Mouse (Mus musculus) erythroid progenitor cell, adult 5-6 weeks (primary cell): Measurements from ENCODE around the gene N6amt1. TPM values are rescaled to one million over a fixed set of nuclear protein-coding genes. Genes with fewer than 3 reads are reported as not detected.
A peak's percentile ranks its signal among the peaks of the same experiment; 100 is the strongest.

ENCODE experiments used
- ATAC-seq: replicated peaks from 2 replicates; pipeline ENCODE4 v1.8.0; 2016; ENCODE audit warnings: moderate number of reproducible peaks, mild to moderate bottlenecking, moderate TSS enrichment, inconsistent platforms; ENCODE audit not compliant: poor library complexity, low FRiP score, severe bottlenecking
- total RNA-seq, 2 experiments: library from RNA; stranded (forward) in 1 of 2; stranded (reverse) in 1 of 2; fragments of 150-400 nt in 1 of 2; fragments of 186-747, 209-891 nt in 1 of 2; gene quantifications; 2 replicates each; pipeline versions ENCODE4 v1.2.3 to v1.2.4; 2015 to 2017; ENCODE audit warnings: low replicate concordance in 2 of 2

N6amt1 gene
- total RNA-seq (2015; ENCODE audit: low replicate concordance) = 2.9 and 3.2 TPM in 2 replicates
- 1.9 and 2.0 TPM in 2 replicates for total RNA-seq (2017; ENCODE audit: low replicate concordance)

GRCm38 (mm10) chr16:87354075-87354583 is at the start of gene N6amt1:
Gene N6amt1, plus strand, starts transcription at chr16:87354185.
- peak; percentile 99 for ATAC-seq

- ATAC-seq = no peak
Measured at GRCm38 (mm10) chr16:87305251-87306011, 48.6 kb upstream of the N6amt1 start.

GRCm38 (mm10) chr16:87307109-87307735 is 46.8 kb upstream of the N6amt1 start:
- no peak for ATAC-seq

- ATAC-seq = no peak
Measured at GRCm38 (mm10) chr16:87310659-87311058, 43.3 kb upstream of the N6amt1 start.

- no peak for ATAC-seq
Measured at GRCm38 (mm10) chr16:87318200-87318811, 35.7 kb upstream of the N6amt1 start.

- ATAC-seq = no peak
Measured at GRCm38 (mm10) chr16:87318998-87319397, 35.0 kb upstream of the N6amt1 start.

- ATAC-seq = no peak
Measured at GRCm38 (mm10) chr16:87319541-87320251, 34.3 kb upstream of the N6amt1 start.

GRCm38 (mm10) chr16:87320252-87320555 is 33.8 kb upstream of the N6amt1 start:
- ATAC-seq = no peak

- no peak for ATAC-seq
Measured at GRCm38 (mm10) chr16:87324571-87324970, 29.4 kb upstream of the N6amt1 start.

- no peak for ATAC-seq
Measured at GRCm38 (mm10) chr16:87329986-87330385, 24.0 kb upstream of the N6amt1 start.

- no peak for ATAC-seq
Measured at GRCm38 (mm10) chr16:87334756-87335155, 19.2 kb upstream of the N6amt1 start.

GRCm38 (mm10) chr16:87341043-87341572 is 12.9 kb upstream of the N6amt1 start:
- ATAC-seq = no peak

GRCm38 (mm10) chr16:87348133-87348532 is 5.9 kb upstream of the N6amt1 start:
- no peak for ATAC-seq

GRCm38 (mm10) chr16:87351386-87352105 is 2.4 kb upstream of the N6amt1 start:
- no peak for ATAC-seq

GRCm38 (mm10) chr16:87353605-87354004 is 380 bp upstream of the N6amt1 start:
- no peak for ATAC-seq

GRCm38 (mm10) chr16:87354748-87355147 is 763 bp downstream of the N6amt1 start:
- ATAC-seq = no peak

GRCm38 (mm10) chr16:87360096-87360495 is 6.1 kb downstream of the N6amt1 start:
- no peak for ATAC-seq

- ATAC-seq = no peak
Measured at GRCm38 (mm10) chr16:87364231-87364630, 10.2 kb downstream of the N6amt1 start.

- no peak for ATAC-seq
Measured at GRCm38 (mm10) chr16:87366035-87366434, 12.1 kb downstream of the N6amt1 start.
